Mouse (Mus musculus): ENCODE results near the gene Rhox11. TPM values are rescaled to one million over a fixed set of nuclear protein-coding genes. Genes with fewer than 3 reads are reported as not detected.

Gene Rhox11
- polyA plus RNA-seq, 1 experiment from 2014 or later: not detected

GRCm38 (mm10) chrX:38033841-38034240 lies 51.1 kb downstream of the Rhox11 start:
- Histone ChIP-seq H3K36me3 (ENCODE audit: control insufficient read depth, insufficient read depth, low read length) (no peaks in the 10 kb centered on the region), H3K27me3 (replicated peaks; ENCODE audit: control insufficient read depth, insufficient read depth, low read length) (no peaks in the 10 kb centered on the region), H3K27ac (ENCODE audit: low read depth, low read length) (no peak overlapping the region), H3K4me2 (ENCODE audit: low read length) (no peak overlapping the region), H3K4me3 (ENCODE audit: low read depth, low read length) (no peak overlapping the region), H3K9me3 (replicated peaks; ENCODE audit: control insufficient read depth, low read length) (no peaks in the 10 kb centered on the region), H3K4me1 (ENCODE audit: control insufficient read depth, insufficient read depth, low read length) (no peaks in the 10 kb centered on the region), H3K9ac (ENCODE audit: low read length) (no peak overlapping the region)
- 58% methylated on average over 2 of the region's 2 CpGs for WGBS
- DNase-seq (ENCODE audit: low spot score) (no peak), ATAC-seq (no peak)

Other genes starting within 250 kb of the Rhox11 start
- not detected in 2 replicates for gene Rhox8, start 206.2 kb downstream of the Rhox11 start, polyA plus RNA-seq (2014; fragmentation: Nextera tagmentation; extraction: Ambion mirVana)
- gene Rhox7b, start 187.9 kb downstream of the Rhox11 start, polyA plus RNA-seq (2014; fragmentation: Nextera tagmentation; extraction: Ambion mirVana): not detected in 2 replicates
- gene Rhox9, start 183.4 kb downstream of the Rhox11 start, polyA plus RNA-seq (2014; fragmentation: Nextera tagmentation; extraction: Ambion mirVana): not detected in 2 replicates
- gene Btg1-ps1, start 66.3 kb downstream of the Rhox11 start, polyA plus RNA-seq (2014; fragmentation: Nextera tagmentation; extraction: Ambion mirVana): not detected in 2 replicates
- gene Btg1-ps2, start 42.0 kb downstream of the Rhox11 start, polyA plus RNA-seq (2014; fragmentation: Nextera tagmentation; extraction: Ambion mirVana): not detected in 2 replicates
- not detected in 2 replicates for gene Rhox10, start 18.7 kb downstream of the Rhox11 start, polyA plus RNA-seq (2014; fragmentation: Nextera tagmentation; extraction: Ambion mirVana)
- not detected in 2 replicates for gene Rhox12, start 25.8 kb upstream of the Rhox11 start, polyA plus RNA-seq (2014; fragmentation: Nextera tagmentation; extraction: Ambion mirVana)
- gene Rhox13, start 36.1 kb upstream of the Rhox11 start, polyA plus RNA-seq (2014; fragmentation: Nextera tagmentation; extraction: Ambion mirVana): not detected in 2 replicates
- 9.5 and 10.5 TPM in 2 replicates for gene Zbtb33, start 104.7 kb upstream of the Rhox11 start, polyA plus RNA-seq (2014; fragmentation: Nextera tagmentation; extraction: Ambion mirVana)
- 13.9 and 15.8 TPM in 2 replicates for gene Tmem255a, start 167.3 kb upstream of the Rhox11 start, polyA plus RNA-seq (2014; fragmentation: Nextera tagmentation; extraction: Ambion mirVana)
- not detected in 2 replicates for gene Atp1b4, start 231.0 kb upstream of the Rhox11 start, polyA plus RNA-seq (2014; fragmentation: Nextera tagmentation; extraction: Ambion mirVana)

All from forebrain, embryonic 14.5 days (tissue).